Mouse (Mus musculus): Measurements from ENCODE around the gene Fzd10. TPM values are rescaled to one million over a fixed set of nuclear protein-coding genes. Genes with fewer than 3 reads are reported as not detected.
A peak's percentile ranks its signal among the peaks of the same experiment; 100 is the strongest.

Gene Fzd10
- polyA plus RNA-seq, 1 experiment from 2014 or later = 2.3 TPM

DNA sequence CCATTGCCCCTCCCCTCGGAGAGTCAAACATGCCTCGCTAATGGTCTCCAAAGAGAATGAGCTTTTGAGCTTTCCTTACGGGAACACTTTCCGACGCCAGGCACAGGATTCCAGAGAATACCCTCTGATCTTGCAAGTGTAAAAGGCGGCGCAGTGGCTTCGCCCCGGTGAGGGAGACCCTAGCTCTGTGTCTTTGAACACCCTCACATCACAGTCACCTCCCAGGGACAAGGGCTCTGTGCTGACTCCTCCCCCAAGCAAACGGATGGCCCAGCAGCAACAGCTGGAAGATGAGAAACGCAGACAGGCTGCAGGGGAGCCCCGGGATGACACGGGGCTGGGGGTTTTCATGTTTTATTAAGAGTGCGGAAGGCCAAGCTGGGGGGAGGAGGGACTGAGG lies 6.0 kb downstream of the Fzd10 start:
- H3K36me3 ChIP-seq = no peaks in the 10 kb centered on the region
- no peaks in the 10 kb centered on the region for H3K9me3 ChIP-seq (replicated peaks)
- peaks cover 14% of the 10 kb centered on the region for H3K27me3 ChIP-seq (replicated peaks)
- H3K4me2 ChIP-seq = peak overlapping the region; percentile 35; the same call in 1 of the 2 replicates
- no peak overlapping the region for H3K9ac ChIP-seq (replicated peaks)
- no peak for ATAC-seq (ENCODE audit: low FRiP score)
- H3K4me3 ChIP-seq (replicated peaks) = no peak overlapping the region
- H3K27ac ChIP-seq (replicated peaks) = no peak overlapping the region
- WGBS = 6% methylated on average over 14 of the region's 14 CpGs
- peaks cover 26% of the 10 kb centered on the region for H3K4me1 ChIP-seq

- Histone ChIP-seq H3K36me3 (no peaks in the 10 kb centered on the region), H3K27ac (replicated peaks) (no peak overlapping the region), H3K4me2 (no peak overlapping the region), H3K4me3 (replicated peaks) (no peak overlapping the region), H3K27me3 (replicated peaks) (peaks cover 6% of the 10 kb centered on the region; the same call in 1 of the 2 replicates), H3K9me3 (replicated peaks) (no peaks in the 10 kb centered on the region), H3K4me1 (peaks cover 13% of the 10 kb centered on the region), H3K9ac (replicated peaks) (no peak overlapping the region)
- ATAC-seq (ENCODE audit: low FRiP score) = no peak
- WGBS = 94% methylated on average over 7 of the region's 7 CpGs
These were observed 8.4 kb downstream of the Fzd10 start for GRCm38 (mm10) chr5:128609091-128609490.

DNA sequence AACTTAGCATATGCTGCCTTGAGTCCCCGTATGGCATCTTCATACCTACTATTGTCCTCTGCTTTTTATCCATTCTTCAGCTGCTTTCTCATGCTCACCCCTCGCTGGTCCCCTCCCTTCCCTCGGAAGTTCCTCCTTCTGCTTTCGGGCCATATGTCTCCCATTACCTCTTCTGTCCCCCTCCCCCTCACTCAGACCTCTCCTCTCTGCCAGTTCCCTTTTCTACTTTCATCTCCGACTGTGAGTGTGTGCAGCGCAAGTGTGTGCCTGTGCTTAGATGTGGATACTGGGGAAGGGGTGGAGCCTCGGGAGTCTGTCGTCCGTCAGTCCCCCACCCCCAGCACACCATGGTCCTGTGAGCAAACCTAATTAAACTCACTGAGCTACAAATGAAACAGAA lies 17.0 kb downstream of the Fzd10 start:
- Histone ChIP-seq H3K4me3 (replicated peaks) (no peak overlapping the region), H3K36me3 (no peaks in the 10 kb centered on the region), H3K9ac (replicated peaks) (no peak overlapping the region), H3K27me3 (replicated peaks) (0 out of 2 replicates have a peak, but pooled peaks cover 5% of the 10 kb centered on the region), H3K27ac (replicated peaks) (no peak overlapping the region), H3K4me1 (peaks cover 24% of the 10 kb centered on the region), H3K9me3 (replicated peaks) (no peaks in the 10 kb centered on the region), H3K4me2 (peak overlapping the region; percentile 34)
- ATAC-seq (ENCODE audit: low FRiP score) = no peak
- WGBS = 6% methylated on average over 9 of the region's 9 CpGs

DNA sequence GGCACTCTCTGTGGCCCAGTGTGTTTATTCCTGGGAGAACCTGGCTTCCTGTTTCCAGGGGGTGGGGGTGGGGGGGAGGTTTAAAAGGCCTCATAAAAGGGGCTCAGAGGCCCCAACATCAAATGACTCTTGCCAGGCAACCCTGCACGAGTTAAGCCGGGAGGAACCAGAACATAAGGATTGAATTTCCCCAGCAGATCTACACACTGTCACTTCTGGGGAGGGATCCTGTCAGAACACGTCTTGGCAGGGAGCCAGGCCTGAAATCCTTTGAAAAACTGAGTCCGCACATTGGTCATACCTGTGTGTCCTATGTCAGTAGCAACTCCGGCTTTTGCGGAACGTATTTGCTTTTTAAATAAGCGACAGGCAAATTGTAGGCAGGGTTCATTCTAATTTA lies 19.3 kb downstream of the Fzd10 start:
- no peaks in the 10 kb centered on the region for H3K9me3 ChIP-seq (replicated peaks)
- 0 out of 2 replicates have a peak, but pooled peaks cover 5% of the 10 kb centered on the region for H3K27me3 ChIP-seq (replicated peaks)
- WGBS = 17% methylated on average over 8 of the region's 8 CpGs
- H3K4me3 ChIP-seq (replicated peaks) = no peak overlapping the region
- ATAC-seq (ENCODE audit: low FRiP score) = no peak
- no peaks in the 10 kb centered on the region for H3K36me3 ChIP-seq
- no peak overlapping the region for H3K9ac ChIP-seq (replicated peaks)
- H3K4me1 ChIP-seq = peaks cover 24% of the 10 kb centered on the region
- H3K4me2 ChIP-seq = no peak overlapping the region
- no peak overlapping the region for H3K27ac ChIP-seq (replicated peaks)

DNA sequence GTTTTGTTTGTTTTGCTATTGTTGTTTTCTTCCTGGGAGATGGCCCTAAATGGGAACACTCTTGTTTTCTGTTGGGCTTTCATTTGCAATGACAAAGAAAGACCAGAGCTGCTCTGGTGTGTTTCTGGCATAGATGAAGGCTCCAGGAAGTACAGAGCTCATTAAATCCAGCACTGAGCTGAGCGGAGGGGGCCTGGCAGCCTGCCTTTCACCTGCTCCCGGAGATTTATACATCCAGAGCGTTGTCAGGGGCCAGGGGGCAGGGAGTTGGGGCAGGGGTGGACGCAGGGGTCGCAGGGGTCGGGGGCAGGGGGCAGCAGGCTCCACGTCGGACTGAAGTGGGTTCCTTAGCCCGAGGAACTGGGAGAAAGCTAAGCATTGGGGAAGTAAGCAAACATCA lies 19.8 kb downstream of the Fzd10 start:
- Histone ChIP-seq H3K36me3 (no peaks in the 10 kb centered on the region), H3K4me2 (no peak overlapping the region), H3K27me3 (replicated peaks) (0 out of 2 replicates have a peak, but pooled peaks cover 5% of the 10 kb centered on the region), H3K27ac (replicated peaks) (no peak overlapping the region), H3K9me3 (replicated peaks) (no peaks in the 10 kb centered on the region), H3K9ac (replicated peaks) (no peak overlapping the region), H3K4me3 (replicated peaks) (no peak overlapping the region), H3K4me1 (peaks cover 24% of the 10 kb centered on the region)
- 2% methylated on average over 9 of the region's 9 CpGs for WGBS
- ATAC-seq (ENCODE audit: low FRiP score) = no peak

- WGBS = 57% methylated on average over 5 of the region's 5 CpGs
- H3K4me1 ChIP-seq = no peaks in the 10 kb centered on the region
- H3K9me3 ChIP-seq (replicated peaks) = no peaks in the 10 kb centered on the region
- H3K36me3 ChIP-seq = no peaks in the 10 kb centered on the region
- no peak overlapping the region for H3K4me3 ChIP-seq (replicated peaks)
- no peaks in the 10 kb centered on the region for H3K27me3 ChIP-seq (replicated peaks)
- H3K9ac ChIP-seq (replicated peaks) = no peak overlapping the region
- ATAC-seq (ENCODE audit: low FRiP score) = no peak
- H3K27ac ChIP-seq (replicated peaks) = no peak overlapping the region
- H3K4me2 ChIP-seq = no peak overlapping the region
These were observed 27.1 kb downstream of the Fzd10 start for GRCm38 (mm10) chr5:128627763-128628162.

- H3K4me1 ChIP-seq = no peaks in the 10 kb centered on the region
- no peak overlapping the region for H3K4me2 ChIP-seq
- no peak overlapping the region for H3K4me3 ChIP-seq (replicated peaks)
- 91% methylated on average over 9 of the region's 9 CpGs for WGBS
- H3K27ac ChIP-seq (replicated peaks) = no peak overlapping the region
- H3K36me3 ChIP-seq = no peaks in the 10 kb centered on the region
- H3K9ac ChIP-seq (replicated peaks) = no peak overlapping the region
- no peaks in the 10 kb centered on the region for H3K9me3 ChIP-seq (replicated peaks)
- no peaks in the 10 kb centered on the region for H3K27me3 ChIP-seq (replicated peaks)
- no peak for ATAC-seq (ENCODE audit: low FRiP score)
These were observed 36.0 kb downstream of the Fzd10 start for GRCm38 (mm10) chr5:128636648-128637047.

DNA sequence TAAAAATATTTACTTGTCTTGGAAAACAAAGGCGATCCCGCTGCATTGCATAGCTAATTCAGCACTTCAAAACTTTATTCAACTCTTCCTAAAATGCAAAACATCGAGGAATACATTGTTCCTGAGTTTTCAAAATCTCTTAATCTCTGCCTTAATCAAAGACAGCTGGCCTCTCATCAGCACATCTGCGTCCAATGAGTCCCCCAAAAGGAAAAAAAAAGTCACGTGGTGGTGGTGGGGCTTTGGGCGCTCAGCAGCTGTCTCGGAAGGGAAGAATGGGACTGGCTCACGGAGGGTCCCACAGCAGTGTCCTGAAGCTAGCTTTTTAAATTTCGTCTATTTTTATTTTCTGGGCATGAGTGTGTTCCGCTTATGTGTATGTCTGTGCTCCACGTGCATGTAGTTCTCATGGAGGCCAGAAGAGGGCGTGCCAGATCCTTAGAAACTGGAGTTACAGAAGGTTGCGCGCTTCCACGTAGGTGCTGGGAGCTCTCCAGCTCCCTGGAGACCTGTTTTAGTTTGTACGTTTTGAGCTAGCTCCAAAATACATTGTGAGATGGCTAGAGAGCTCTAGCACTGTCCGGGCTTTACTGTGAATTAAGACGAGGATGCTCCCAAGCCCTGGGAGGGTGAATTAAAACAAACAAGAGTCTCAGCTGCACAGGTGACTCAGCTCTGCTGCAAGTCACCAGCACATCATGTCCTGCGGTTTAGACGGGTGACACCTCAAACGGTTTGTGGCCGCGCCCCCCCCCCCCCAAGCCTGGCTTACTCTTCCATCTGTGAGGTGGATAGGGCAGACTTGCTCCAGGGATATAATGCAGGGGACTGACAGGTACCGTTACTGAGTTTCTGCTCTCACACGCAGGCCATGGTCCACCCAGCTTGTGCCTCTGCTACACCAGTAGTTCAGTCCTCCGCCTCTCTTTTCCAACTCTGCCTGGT lies 36.7 kb downstream of the Fzd10 start:
- WGBS = 90% methylated on average over 26 of the region's 26 CpGs
- H3K4me1 ChIP-seq = no peaks in the 10 kb centered on the region
- H3K9me3 ChIP-seq (replicated peaks) = no peaks in the 10 kb centered on the region
- H3K27me3 ChIP-seq (replicated peaks) = no peaks in the 10 kb centered on the region
- H3K4me2 ChIP-seq = no peak overlapping the region
- no peak overlapping the region for H3K9ac ChIP-seq (replicated peaks)
- H3K27ac ChIP-seq (replicated peaks) = no peak overlapping the region
- no peak for ATAC-seq (ENCODE audit: low FRiP score)
- no peaks in the 10 kb centered on the region for H3K36me3 ChIP-seq
- H3K4me3 ChIP-seq (replicated peaks) = no peak overlapping the region

DNA sequence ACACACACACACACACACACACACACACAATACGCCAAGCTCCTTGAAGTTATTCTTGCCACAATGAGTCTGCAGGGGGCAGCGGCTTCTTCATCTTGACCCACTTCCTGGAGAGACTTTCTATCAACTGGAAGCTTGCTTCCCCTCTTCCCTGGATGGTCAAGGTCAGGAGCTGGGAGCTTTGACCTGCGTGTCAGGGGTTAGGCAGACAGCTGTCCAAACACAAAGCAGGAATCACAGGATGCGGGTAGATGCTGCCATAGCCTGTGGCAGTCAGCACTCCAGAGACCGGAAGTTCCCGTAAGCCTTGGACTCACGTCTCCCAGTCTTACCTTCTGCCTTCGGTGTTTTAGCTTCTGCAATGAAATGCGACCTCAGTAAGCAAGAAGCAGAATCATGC lies 38.1 kb downstream of the Fzd10 start:
- no peak for ATAC-seq (ENCODE audit: low FRiP score)
- no peak overlapping the region for H3K27ac ChIP-seq (replicated peaks)
- H3K36me3 ChIP-seq = no peaks in the 10 kb centered on the region
- H3K9ac ChIP-seq (replicated peaks) = no peak overlapping the region
- no peak overlapping the region for H3K4me2 ChIP-seq
- H3K4me3 ChIP-seq (replicated peaks) = no peak overlapping the region
- WGBS = 71% methylated on average over 9 of the region's 9 CpGs
- no peaks in the 10 kb centered on the region for H3K27me3 ChIP-seq (replicated peaks)
- H3K4me1 ChIP-seq = no peaks in the 10 kb centered on the region
- no peaks in the 10 kb centered on the region for H3K9me3 ChIP-seq (replicated peaks)

GRCm38 (mm10) chr5:128643065-128643464 lies 42.4 kb downstream of the Fzd10 start:
- 71% methylated on average over 4 of the region's 4 CpGs for WGBS
- Histone ChIP-seq H3K9ac (replicated peaks) (no peak overlapping the region), H3K36me3 (no peaks in the 10 kb centered on the region), H3K9me3 (replicated peaks) (no peaks in the 10 kb centered on the region), H3K27me3 (replicated peaks) (no peaks in the 10 kb centered on the region), H3K4me2 (no peak overlapping the region), H3K4me3 (replicated peaks) (no peak overlapping the region), H3K27ac (replicated peaks) (no peak overlapping the region), H3K4me1 (no peaks in the 10 kb centered on the region)
- ATAC-seq (ENCODE audit: low FRiP score) = no peak

DNA sequence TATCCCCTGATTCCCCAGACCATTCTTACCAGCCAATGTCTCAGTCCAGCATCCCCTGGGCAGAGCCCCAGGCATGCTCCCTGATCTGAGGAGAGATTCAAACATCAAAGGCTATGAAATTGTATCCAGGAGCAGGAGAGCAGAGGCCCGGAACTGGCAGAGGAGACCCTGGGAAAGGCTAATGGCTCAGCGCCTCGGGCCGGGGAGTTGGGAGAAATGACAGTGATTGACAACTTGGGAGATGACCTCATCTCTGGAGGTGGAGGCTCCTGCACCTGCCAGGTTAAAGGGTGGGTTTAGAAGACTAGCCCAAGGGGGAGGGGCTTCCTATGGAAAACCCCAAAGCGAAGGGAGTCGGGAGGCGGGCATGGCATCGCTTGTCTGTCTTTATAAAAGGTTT lies 45.1 kb downstream of the Fzd10 start:
- no peaks in the 10 kb centered on the region for H3K27me3 ChIP-seq (replicated peaks)
- H3K36me3 ChIP-seq = no peaks in the 10 kb centered on the region
- no peak overlapping the region for H3K27ac ChIP-seq (replicated peaks)
- ATAC-seq (ENCODE audit: low FRiP score) = no peak
- H3K4me3 ChIP-seq (replicated peaks) = no peak overlapping the region
- H3K9ac ChIP-seq (replicated peaks) = no peak overlapping the region
- H3K4me2 ChIP-seq = no peak overlapping the region
- H3K4me1 ChIP-seq = no peaks in the 10 kb centered on the region
- H3K9me3 ChIP-seq (replicated peaks) = no peaks in the 10 kb centered on the region
- WGBS = 69% methylated on average over 8 of the region's 8 CpGs

DNA sequence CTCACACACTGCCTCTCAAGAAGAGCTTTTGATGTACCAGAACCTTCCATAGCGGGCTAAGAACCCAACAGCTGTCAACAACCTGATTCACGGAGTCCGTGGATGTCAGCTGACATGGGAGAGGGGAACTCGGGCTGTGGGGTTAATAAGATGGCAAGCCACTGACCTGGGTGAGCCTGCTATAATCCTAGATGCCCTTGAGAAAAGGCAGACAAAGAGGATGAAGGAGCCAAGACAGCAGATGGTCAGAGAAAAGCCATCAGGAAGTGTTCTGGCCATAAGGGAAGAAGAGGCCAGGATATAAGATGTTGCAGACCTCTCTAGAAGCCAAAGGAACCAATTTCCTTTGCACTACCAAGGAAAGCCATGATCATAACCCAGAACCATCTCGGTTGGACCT lies 45.6 kb downstream of the Fzd10 start:
- no peak for ATAC-seq (ENCODE audit: low FRiP score)
- Histone ChIP-seq H3K9me3 (replicated peaks) (no peaks in the 10 kb centered on the region), H3K9ac (replicated peaks) (no peak overlapping the region), H3K27me3 (replicated peaks) (no peaks in the 10 kb centered on the region), H3K36me3 (no peaks in the 10 kb centered on the region), H3K27ac (replicated peaks) (no peak overlapping the region), H3K4me1 (no peaks in the 10 kb centered on the region), H3K4me3 (replicated peaks) (no peak overlapping the region), H3K4me2 (no peak overlapping the region)
- 85% methylated on average over 5 of the region's 5 CpGs for WGBS

All from neural tube, embryonic 15.5 days (tissue).